Mouse (Mus musculus): Measurements from ENCODE around the gene Zranb1. TPM values are rescaled to one million over a fixed set of nuclear protein-coding genes. Genes with fewer than 3 reads are reported as not detected.

Gene Zranb1
- polyA plus RNA-seq, 1 experiment from 2014 or later = 29.3 TPM

- H3K27ac ChIP-seq (ENCODE audit: low read depth, low read length) = no peak overlapping the region
Measured at GRCm38 (mm10) chr7:133013923-133014322, 83.0 kb downstream of the Zranb1 start.

GRCm38 (mm10) chr7:133014631-133015030, 83.7 kb downstream of the Zranb1 start:
- Histone ChIP-seq H3K9ac (replicated peaks; ENCODE audit: low read depth, low read length) (no peak overlapping the region), H3K27ac (ENCODE audit: low read depth, low read length) (peak overlapping the region; percentile 40; the same call in 1 of the 2 replicates), H3K27me3 (ENCODE audit: control insufficient read depth, insufficient read depth, low read length) (no peaks in the 10 kb centered on the region), H3K4me3 (ENCODE audit: low read depth, low read length) (no peak overlapping the region), H3K36me3 (ENCODE audit: control insufficient read depth, insufficient read depth, low read length) (no peaks in the 10 kb centered on the region), H3K4me2 (ENCODE audit: low read depth, low read length) (no peak overlapping the region), H3K4me1 (ENCODE audit: control insufficient read depth, insufficient read depth, low read length) (peaks cover 51% of the 10 kb centered on the region), H3K9me3 (ENCODE audit: control insufficient read depth, low read length) (no peaks in the 10 kb centered on the region)
- 92% methylated on average over 14 of the region's 14 CpGs for WGBS
- no peak for ATAC-seq (ENCODE audit: low read depth)

More at GRCm38 (mm10) chr7:133013923-133014322, 83.0 kb downstream of the Zranb1 start:
- 95% methylated on average over 10 of the region's 10 CpGs for WGBS
- Histone ChIP-seq H3K9me3 (ENCODE audit: control insufficient read depth, low read length) (no peaks in the 10 kb centered on the region), H3K4me2 (ENCODE audit: low read depth, low read length) (no peak overlapping the region), H3K4me1 (ENCODE audit: control insufficient read depth, insufficient read depth, low read length) (peaks cover 51% of the 10 kb centered on the region), H3K27me3 (ENCODE audit: control insufficient read depth, insufficient read depth, low read length) (no peaks in the 10 kb centered on the region), H3K4me3 (ENCODE audit: low read depth, low read length) (no peak overlapping the region), H3K9ac (replicated peaks; ENCODE audit: low read depth, low read length) (no peak overlapping the region), H3K36me3 (ENCODE audit: control insufficient read depth, insufficient read depth, low read length) (no peaks in the 10 kb centered on the region)
- ATAC-seq (ENCODE audit: low read depth) = no peak

GRCm38 (mm10) chr7:133015416-133016070, 84.6 kb downstream of the Zranb1 start:
- Histone ChIP-seq H3K27ac (ENCODE audit: low read depth, low read length) (peak overlapping the region; percentile 40), H3K27me3 (ENCODE audit: control insufficient read depth, insufficient read depth, low read length) (no peaks in the 10 kb centered on the region), H3K9ac (replicated peaks; ENCODE audit: low read depth, low read length) (peak overlapping the region; percentile 28; the same call in 1 of the 2 replicates), H3K4me3 (ENCODE audit: low read depth, low read length) (no peak overlapping the region), H3K4me2 (ENCODE audit: low read depth, low read length) (no peak overlapping the region), H3K36me3 (ENCODE audit: control insufficient read depth, insufficient read depth, low read length) (no peaks in the 10 kb centered on the region), H3K9me3 (ENCODE audit: control insufficient read depth, low read length) (no peaks in the 10 kb centered on the region), H3K4me1 (ENCODE audit: control insufficient read depth, insufficient read depth, low read length) (peaks cover 46% of the 10 kb centered on the region)
- WGBS = 37% methylated on average over 7 of the region's 7 CpGs
- ATAC-seq (ENCODE audit: low read depth) = no peak

- no peak overlapping the region for H3K4me3 ChIP-seq (ENCODE audit: low read depth, low read length)
- H3K9ac ChIP-seq (replicated peaks; ENCODE audit: low read depth, low read length) = no peak overlapping the region
- 78% methylated on average over 7 of the region's 7 CpGs for WGBS
- no peak overlapping the region for H3K4me2 ChIP-seq (ENCODE audit: low read depth, low read length)
- H3K36me3 ChIP-seq (ENCODE audit: control insufficient read depth, insufficient read depth, low read length) = no peaks in the 10 kb centered on the region
- peaks cover 20% of the 10 kb centered on the region for H3K4me1 ChIP-seq (ENCODE audit: control insufficient read depth, insufficient read depth, low read length)
- no peak overlapping the region for H3K27ac ChIP-seq (ENCODE audit: low read depth, low read length)
- H3K9me3 ChIP-seq (ENCODE audit: control insufficient read depth, low read length) = no peaks in the 10 kb centered on the region
- no peak for ATAC-seq (ENCODE audit: low read depth)
- H3K27me3 ChIP-seq (ENCODE audit: control insufficient read depth, insufficient read depth, low read length) = no peaks in the 10 kb centered on the region
Measured at GRCm38 (mm10) chr7:133018961-133019360, 88.0 kb downstream of the Zranb1 start.

- Histone ChIP-seq H3K4me2 (ENCODE audit: low read depth, low read length) (no peak overlapping the region), H3K27me3 (ENCODE audit: control insufficient read depth, insufficient read depth, low read length) (no peaks in the 10 kb centered on the region), H3K9ac (replicated peaks; ENCODE audit: low read depth, low read length) (no peak overlapping the region), H3K4me3 (ENCODE audit: low read depth, low read length) (no peak overlapping the region), H3K9me3 (ENCODE audit: control insufficient read depth, low read length) (no peaks in the 10 kb centered on the region), H3K27ac (ENCODE audit: low read depth, low read length) (no peak overlapping the region), H3K4me1 (ENCODE audit: control insufficient read depth, insufficient read depth, low read length) (peaks cover 17% of the 10 kb centered on the region), H3K36me3 (ENCODE audit: control insufficient read depth, insufficient read depth, low read length) (no peaks in the 10 kb centered on the region)
- ATAC-seq (ENCODE audit: low read depth) = no peak
- 36% methylated on average over 6 of the region's 6 CpGs for WGBS
Measured at GRCm38 (mm10) chr7:133019481-133020020, 88.6 kb downstream of the Zranb1 start.

- Histone ChIP-seq H3K9me3 (ENCODE audit: control insufficient read depth, low read length) (no peaks in the 10 kb centered on the region), H3K4me3 (ENCODE audit: low read depth, low read length) (no peak overlapping the region), H3K9ac (replicated peaks; ENCODE audit: low read depth, low read length) (no peak overlapping the region), H3K27ac (ENCODE audit: low read depth, low read length) (no peak overlapping the region), H3K27me3 (ENCODE audit: control insufficient read depth, insufficient read depth, low read length) (no peaks in the 10 kb centered on the region), H3K4me1 (ENCODE audit: control insufficient read depth, insufficient read depth, low read length) (no peaks in the 10 kb centered on the region), H3K36me3 (ENCODE audit: control insufficient read depth, insufficient read depth, low read length) (no peaks in the 10 kb centered on the region), H3K4me2 (ENCODE audit: low read depth, low read length) (no peak overlapping the region)
- WGBS = 58% methylated on average over 1 of the region's 1 CpGs
- no peak for ATAC-seq (ENCODE audit: low read depth)
Measured at GRCm38 (mm10) chr7:133024694-133025093, 93.8 kb downstream of the Zranb1 start.

- H3K27ac ChIP-seq (ENCODE audit: low read depth, low read length) = no peak overlapping the region
- 88% methylated on average over 4 of the region's 4 CpGs for WGBS
Measured at GRCm38 (mm10) chr7:133027930-133028329, 97.0 kb downstream of the Zranb1 start.

GRCm38 (mm10) chr7:133029004-133029403, 98.1 kb downstream of the Zranb1 start:
- no peak for ATAC-seq (ENCODE audit: low read depth)
- H3K27me3 ChIP-seq (ENCODE audit: control insufficient read depth, insufficient read depth, low read length) = no peaks in the 10 kb centered on the region
- H3K4me1 ChIP-seq (ENCODE audit: control insufficient read depth, insufficient read depth, low read length) = peaks cover 3% of the 10 kb centered on the region; the same call in 1 of the 2 replicates
- no peak overlapping the region for H3K9ac ChIP-seq (replicated peaks; ENCODE audit: low read depth, low read length)
- WGBS = 91% methylated on average over 8 of the region's 8 CpGs
- H3K4me3 ChIP-seq (ENCODE audit: low read depth, low read length) = no peak overlapping the region
- H3K27ac ChIP-seq (ENCODE audit: low read depth, low read length) = no peak overlapping the region
- H3K36me3 ChIP-seq (ENCODE audit: control insufficient read depth, insufficient read depth, low read length) = no peaks in the 10 kb centered on the region
- H3K9me3 ChIP-seq (ENCODE audit: control insufficient read depth, low read length) = no peaks in the 10 kb centered on the region
- H3K4me2 ChIP-seq (ENCODE audit: low read depth, low read length) = no peak overlapping the region

More at GRCm38 (mm10) chr7:133027930-133028329, 97.0 kb downstream of the Zranb1 start:
- Histone ChIP-seq H3K27me3 (ENCODE audit: control insufficient read depth, insufficient read depth, low read length) (no peaks in the 10 kb centered on the region), H3K9ac (replicated peaks; ENCODE audit: low read depth, low read length) (no peak overlapping the region), H3K4me1 (ENCODE audit: control insufficient read depth, insufficient read depth, low read length) (peaks cover 3% of the 10 kb centered on the region; the same call in 1 of the 2 replicates), H3K9me3 (ENCODE audit: control insufficient read depth, low read length) (no peaks in the 10 kb centered on the region), H3K4me2 (ENCODE audit: low read depth, low read length) (no peak overlapping the region), H3K36me3 (ENCODE audit: control insufficient read depth, insufficient read depth, low read length) (no peaks in the 10 kb centered on the region), H3K4me3 (ENCODE audit: low read depth, low read length) (no peak overlapping the region)
- ATAC-seq (ENCODE audit: low read depth) = no peak

- no peak for ATAC-seq (ENCODE audit: low read depth)
- Histone ChIP-seq H3K4me3 (ENCODE audit: low read depth, low read length) (no peak overlapping the region), H3K27ac (ENCODE audit: low read depth, low read length) (no peak overlapping the region), H3K4me2 (ENCODE audit: low read depth, low read length) (no peak overlapping the region), H3K27me3 (ENCODE audit: control insufficient read depth, insufficient read depth, low read length) (no peaks in the 10 kb centered on the region), H3K9me3 (ENCODE audit: control insufficient read depth, low read length) (no peaks in the 10 kb centered on the region), H3K4me1 (ENCODE audit: control insufficient read depth, insufficient read depth, low read length) (peaks cover 3% of the 10 kb centered on the region; the same call in 1 of the 2 replicates), H3K9ac (replicated peaks; ENCODE audit: low read depth, low read length) (no peak overlapping the region), H3K36me3 (ENCODE audit: control insufficient read depth, insufficient read depth, low read length) (no peaks in the 10 kb centered on the region)
- WGBS = 81% methylated on average over 8 of the region's 8 CpGs
Measured at GRCm38 (mm10) chr7:133029496-133030047, 98.6 kb downstream of the Zranb1 start.
